Mouse (Mus musculus) c-Kit-positive CD71-positive TER-119-negative erythroid progenitor cells, embryonic 14.5 days (primary cell): ENCODE results near the gene Slc25a31.

Source experiments
- DNase-seq: peaks from one replicate; pipeline ENCODE4 v3.0.0-alpha.2; 2013; ENCODE audit warnings: low read depth

Gene Slc25a31

GRCm38 (mm10) chr3:40708655-40709054 is at the start of gene Slc25a31:
Gene Slc25a31, plus strand, starts transcription at chr3:40708855.
- DNase-seq = no peak

GRCm38 (mm10) chr3:40660231-40660630 is 48.4 kb upstream of the Slc25a31 start:
- no peak for DNase-seq

- DNase-seq = no peak
Measured at GRCm38 (mm10) chr3:40666109-40666508, 42.5 kb upstream of the Slc25a31 start.

GRCm38 (mm10) chr3:40666861-40667719 is 41.6 kb upstream of the Slc25a31 start:
- no peak for DNase-seq

GRCm38 (mm10) chr3:40668889-40669288 is 39.8 kb upstream of the Slc25a31 start:
- DNase-seq = no peak

GRCm38 (mm10) chr3:40669395-40669794 is 39.3 kb upstream of the Slc25a31 start:
- DNase-seq = no peak

- no peak for DNase-seq
Measured at GRCm38 (mm10) chr3:40673515-40673914, 35.1 kb upstream of the Slc25a31 start.

GRCm38 (mm10) chr3:40674873-40675405 is 33.7 kb upstream of the Slc25a31 start:
- no peak for DNase-seq

- no peak for DNase-seq
Measured at GRCm38 (mm10) chr3:40678856-40679255, 29.8 kb upstream of the Slc25a31 start.

- no peak for DNase-seq
Measured at GRCm38 (mm10) chr3:40682404-40682803, 26.3 kb upstream of the Slc25a31 start.

GRCm38 (mm10) chr3:40683171-40683570 is 25.5 kb upstream of the Slc25a31 start:
- no peak for DNase-seq

- DNase-seq = no peak
Measured at GRCm38 (mm10) chr3:40685855-40686515, 22.7 kb upstream of the Slc25a31 start.

- no peak for DNase-seq
Measured at GRCm38 (mm10) chr3:40686836-40687235, 21.8 kb upstream of the Slc25a31 start.

- no peak for DNase-seq
Measured at GRCm38 (mm10) chr3:40687588-40687987, 21.1 kb upstream of the Slc25a31 start.

GRCm38 (mm10) chr3:40691566-40691965 is 17.1 kb upstream of the Slc25a31 start:
- no peak for DNase-seq

- DNase-seq = no peak
Measured at GRCm38 (mm10) chr3:40693435-40693834, 15.2 kb upstream of the Slc25a31 start.

- DNase-seq = no peak
Measured at GRCm38 (mm10) chr3:40693960-40694359, 14.7 kb upstream of the Slc25a31 start.

- DNase-seq = peak; percentile 25
Measured at GRCm38 (mm10) chr3:40694438-40694837, 14.2 kb upstream of the Slc25a31 start.

GRCm38 (mm10) chr3:40695162-40695561 is 13.5 kb upstream of the Slc25a31 start:
- DNase-seq = no peak

GRCm38 (mm10) chr3:40698834-40699233 is 9.8 kb upstream of the Slc25a31 start:
- DNase-seq = no peak

GRCm38 (mm10) chr3:40704816-40705430 is 3.7 kb upstream of the Slc25a31 start:
- no peak for DNase-seq

- no peak for DNase-seq
Measured at GRCm38 (mm10) chr3:40716056-40716455, 7.4 kb downstream of the Slc25a31 start.

- no peak for DNase-seq
Measured at GRCm38 (mm10) chr3:40719022-40719421, 10.4 kb downstream of the Slc25a31 start.
